Mouse (Mus musculus): ENCODE measurements at regions not wholly inside any gene's neighbourhood (a gene's known extent, or its start where the extent isn't known, plus 50 kb on each side); places are given as distances from the start of the nearest gene placed in this dataset.

DNA sequence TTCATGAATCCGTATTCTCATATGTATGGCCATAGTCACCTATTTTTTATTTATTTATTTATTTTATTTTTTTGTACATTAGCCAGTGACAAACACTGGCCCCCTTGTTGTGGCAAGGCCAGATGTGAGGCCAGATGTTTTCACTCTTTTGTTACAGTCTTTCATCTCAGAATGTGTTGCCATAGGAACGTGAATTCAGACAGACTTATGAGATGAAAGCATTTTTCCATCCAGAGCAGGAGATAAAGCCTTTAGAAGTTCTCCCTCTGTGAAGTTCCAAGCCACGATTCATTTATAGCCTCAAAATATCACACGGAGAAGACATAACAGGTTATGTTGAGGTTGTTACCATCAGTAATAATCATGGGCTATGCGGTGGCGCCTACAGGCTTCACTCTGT, 220.9 kb downstream of the Arpp21 start:
- no peak for DNase-seq (ENCODE audit: low spot score)

DNA sequence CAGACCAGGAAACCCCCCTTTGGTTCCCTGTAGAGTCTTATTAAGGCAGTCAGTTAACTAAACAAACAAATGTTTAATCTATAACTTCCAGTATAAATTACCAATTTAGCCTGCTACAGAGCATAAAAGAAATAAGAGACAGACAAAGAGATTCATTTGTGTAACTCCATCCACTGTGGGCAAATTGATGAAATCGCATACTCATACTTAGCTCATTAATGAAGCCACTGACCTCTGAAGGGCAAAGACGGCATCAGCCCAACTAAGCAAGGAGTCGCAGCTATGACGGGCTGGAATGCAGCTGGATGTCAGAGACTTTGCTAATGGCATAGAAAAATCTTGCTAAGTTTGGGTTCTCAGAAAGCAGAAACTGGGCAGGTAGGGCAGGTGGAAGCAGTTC, 241.3 kb downstream of the Arpp21 start:
- no peak overlapping the region for H3K9ac ChIP-seq (ENCODE audit: low read depth, low read length)
- no peak for DNase-seq (ENCODE audit: low spot score)
- no peaks in the 10 kb centered on the region for H3K36me3 ChIP-seq (ENCODE audit: control insufficient read depth, insufficient read depth, low read length)
- H3K4me1 ChIP-seq (replicated peaks; ENCODE audit: control insufficient read depth, insufficient read depth, low read length) = no peaks in the 10 kb centered on the region
- H3K4me2 ChIP-seq = no peak overlapping the region
- H3K27ac ChIP-seq (ENCODE audit: low read depth, low read length) = no peak overlapping the region
- no peaks in the 10 kb centered on the region for H3K9me3 ChIP-seq (ENCODE audit: control insufficient read depth, low read length)
- 62% methylated on average over 4 of the region's 4 CpGs for WGBS
- no peak for ATAC-seq (replicated peaks; ENCODE audit: low FRiP score)
- no peak overlapping the region for H3K4me3 ChIP-seq (ENCODE audit: low read depth, low read length)
- H3K27me3 ChIP-seq (replicated peaks; ENCODE audit: control insufficient read depth, insufficient read depth, low read length) = no peaks in the 10 kb centered on the region

More for the DNA sequence above, 220.9 kb downstream of the Arpp21 start:
- Histone ChIP-seq H3K27me3 (replicated peaks; ENCODE audit: control insufficient read depth, insufficient read depth, low read length) (no peaks in the 10 kb centered on the region), H3K9me3 (ENCODE audit: control insufficient read depth, low read length) (no peaks in the 10 kb centered on the region), H3K36me3 (ENCODE audit: control insufficient read depth, insufficient read depth, low read length) (no peaks in the 10 kb centered on the region), H3K4me3 (ENCODE audit: low read depth, low read length) (no peak overlapping the region), H3K4me2 (no peak overlapping the region), H3K27ac (ENCODE audit: low read depth, low read length) (no peak overlapping the region), H3K4me1 (replicated peaks; ENCODE audit: control insufficient read depth, insufficient read depth, low read length) (no peaks in the 10 kb centered on the region), H3K9ac (ENCODE audit: low read depth, low read length) (no peak overlapping the region)
- 64% methylated on average over 6 of the region's 6 CpGs for WGBS
- no peak for ATAC-seq (replicated peaks; ENCODE audit: low FRiP score)

DNA sequence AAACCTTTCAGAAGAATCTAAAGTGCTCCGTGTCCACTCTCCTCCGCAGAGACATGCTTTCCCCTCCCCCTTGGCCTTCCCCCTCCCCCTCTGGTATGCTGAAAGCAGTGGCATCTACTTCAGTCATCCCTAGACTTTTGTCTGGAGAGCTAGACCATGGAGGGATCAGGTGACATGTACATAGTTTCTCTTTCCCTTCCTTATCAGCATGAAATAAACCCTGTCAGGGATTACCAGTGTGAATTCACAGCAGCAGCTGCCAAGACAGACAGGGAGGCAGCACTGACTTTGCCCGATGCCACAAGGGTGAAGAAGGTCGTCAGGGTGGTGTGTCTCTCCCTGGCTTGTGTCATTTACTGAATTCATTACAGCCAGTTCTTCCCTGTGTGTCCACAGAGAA, 241.9 kb downstream of the Arpp21 start:
- H3K9ac ChIP-seq (ENCODE audit: low read depth, low read length) = no peak overlapping the region
- no peaks in the 10 kb centered on the region for H3K9me3 ChIP-seq (ENCODE audit: control insufficient read depth, low read length)
- H3K27me3 ChIP-seq (replicated peaks; ENCODE audit: control insufficient read depth, insufficient read depth, low read length) = no peaks in the 10 kb centered on the region
- ATAC-seq (replicated peaks; ENCODE audit: low FRiP score) (no peak; the same call in 1 of the 2 replicates), DNase-seq (ENCODE audit: low spot score) (no peak)
- H3K4me3 ChIP-seq (ENCODE audit: low read depth, low read length) = no peak overlapping the region
- H3K4me1 ChIP-seq (replicated peaks; ENCODE audit: control insufficient read depth, insufficient read depth, low read length) = no peaks in the 10 kb centered on the region
- no peak overlapping the region for H3K27ac ChIP-seq (ENCODE audit: low read depth, low read length)
- H3K36me3 ChIP-seq (ENCODE audit: control insufficient read depth, insufficient read depth, low read length) = no peaks in the 10 kb centered on the region
- 30% methylated on average over 4 of the region's 4 CpGs for WGBS
- no peak overlapping the region for H3K4me2 ChIP-seq

DNA sequence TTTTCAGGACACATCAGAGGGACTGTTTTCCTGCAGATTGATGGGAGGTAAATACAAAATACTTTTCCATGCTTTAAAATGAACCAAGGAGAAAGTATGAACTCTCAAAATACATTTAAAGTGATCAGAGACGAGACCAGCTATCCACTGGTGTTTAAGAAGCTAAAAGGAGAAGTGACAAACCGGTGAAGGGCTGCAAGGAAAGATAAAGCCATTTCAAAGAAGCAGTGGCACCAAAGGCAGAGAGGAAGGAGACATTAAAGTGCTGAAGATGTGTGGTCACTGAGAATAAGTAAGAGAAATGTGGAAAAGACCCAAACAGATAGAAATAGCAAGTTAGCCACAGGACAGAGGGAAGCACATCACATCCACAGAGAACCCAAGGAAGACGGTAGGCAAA, 245.7 kb downstream of the Arpp21 start:
- H3K36me3 ChIP-seq (ENCODE audit: control insufficient read depth, insufficient read depth, low read length) = no peaks in the 10 kb centered on the region
- H3K27me3 ChIP-seq (replicated peaks; ENCODE audit: control insufficient read depth, insufficient read depth, low read length) = no peaks in the 10 kb centered on the region
- H3K4me3 ChIP-seq (ENCODE audit: low read depth, low read length) = no peak overlapping the region
- no peak for DNase-seq (ENCODE audit: low spot score)
- no peak overlapping the region for H3K27ac ChIP-seq (ENCODE audit: low read depth, low read length)
- no peaks in the 10 kb centered on the region for H3K4me1 ChIP-seq (replicated peaks; ENCODE audit: control insufficient read depth, insufficient read depth, low read length)
- H3K9ac ChIP-seq (ENCODE audit: low read depth, low read length) = no peak overlapping the region
- H3K4me2 ChIP-seq = no peak overlapping the region
- 40% methylated on average over 3 of the region's 3 CpGs for WGBS
- H3K9me3 ChIP-seq (ENCODE audit: control insufficient read depth, low read length) = no peaks in the 10 kb centered on the region
- ATAC-seq (replicated peaks; ENCODE audit: low FRiP score) = no peak

DNA sequence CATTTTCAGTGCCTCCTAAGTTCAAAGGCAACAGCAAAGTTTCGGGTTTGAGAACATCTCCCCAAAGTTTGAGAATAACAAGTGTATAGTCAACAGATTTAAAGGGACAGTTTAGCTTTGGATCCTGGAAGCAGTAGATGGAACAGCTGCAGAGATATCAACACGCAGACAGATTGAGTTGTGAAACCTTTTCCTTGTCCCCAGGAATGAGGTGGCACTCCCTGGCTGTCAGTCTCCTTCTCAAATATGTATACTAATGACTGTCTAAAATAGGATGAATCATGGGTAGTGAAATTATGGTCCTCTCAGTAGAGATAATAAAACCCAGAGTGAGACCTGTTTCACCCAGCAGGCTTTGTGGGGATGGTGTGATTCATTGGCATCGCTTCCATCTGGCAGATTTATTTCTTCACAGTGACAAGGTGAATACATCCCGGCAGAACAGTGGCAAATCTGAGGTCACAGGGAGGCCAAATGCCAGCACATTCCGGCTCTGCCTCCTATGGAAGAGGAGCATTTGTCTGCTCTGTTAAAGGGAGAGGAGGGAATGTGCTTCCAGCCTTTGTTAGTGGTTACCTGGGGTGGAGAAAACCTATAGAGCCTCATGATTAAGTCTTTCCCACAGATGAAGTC, 272.2 kb downstream of the Arpp21 start:
- H3K4me3 ChIP-seq (ENCODE audit: low read depth, low read length) = no peak overlapping the region
- no peaks in the 10 kb centered on the region for H3K9me3 ChIP-seq (ENCODE audit: control insufficient read depth, low read length)
- H3K9ac ChIP-seq (ENCODE audit: low read depth, low read length) = no peak overlapping the region
- no peaks in the 10 kb centered on the region for H3K36me3 ChIP-seq (ENCODE audit: control insufficient read depth, insufficient read depth, low read length)
- H3K4me1 ChIP-seq (replicated peaks; ENCODE audit: control insufficient read depth, insufficient read depth, low read length) = no peaks in the 10 kb centered on the region
- H3K27me3 ChIP-seq (replicated peaks; ENCODE audit: control insufficient read depth, insufficient read depth, low read length) = no peaks in the 10 kb centered on the region
- no peak overlapping the region for H3K4me2 ChIP-seq
- ATAC-seq (replicated peaks; ENCODE audit: low FRiP score) = no peak
- WGBS = 53% methylated on average over 5 of the region's 5 CpGs
- H3K27ac ChIP-seq (ENCODE audit: low read depth, low read length) = no peak overlapping the region
- DNase-seq (ENCODE audit: low spot score) = no peak

DNA sequence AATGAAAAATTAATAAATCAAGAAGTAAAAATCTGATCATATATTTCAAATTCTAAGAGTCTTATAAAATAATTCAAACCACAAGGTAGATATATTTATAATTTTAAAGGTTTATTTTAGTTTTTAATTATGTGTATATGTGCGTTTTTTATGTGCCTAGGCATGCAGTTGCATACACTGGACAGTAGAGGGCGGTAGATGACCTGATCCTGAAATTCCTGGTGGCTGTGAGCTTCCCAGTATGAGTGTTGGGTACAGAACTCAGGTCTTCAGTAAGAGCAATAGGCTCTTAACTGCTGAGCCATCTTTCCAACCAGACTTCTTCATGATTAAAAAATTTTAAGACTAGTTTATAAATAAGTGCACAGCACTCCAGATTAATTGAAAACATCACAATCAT, 267.7 kb upstream of the Stac start:
- ATAC-seq (replicated peaks; ENCODE audit: low FRiP score) (no peak), DNase-seq (ENCODE audit: low spot score) (no peak)
- H3K27me3 ChIP-seq (replicated peaks; ENCODE audit: control insufficient read depth, insufficient read depth, low read length) = no peaks in the 10 kb centered on the region
- H3K9me3 ChIP-seq (ENCODE audit: control insufficient read depth, low read length) = no peaks in the 10 kb centered on the region
- no peaks in the 10 kb centered on the region for H3K4me1 ChIP-seq (replicated peaks; ENCODE audit: control insufficient read depth, insufficient read depth, low read length)
- H3K27ac ChIP-seq (ENCODE audit: low read depth, low read length) = no peak overlapping the region
- WGBS = 39% methylated on average over 2 of the region's 2 CpGs
- H3K36me3 ChIP-seq (ENCODE audit: control insufficient read depth, insufficient read depth, low read length) = no peaks in the 10 kb centered on the region
- no peak overlapping the region for H3K4me2 ChIP-seq
- no peak overlapping the region for H3K4me3 ChIP-seq (ENCODE audit: low read depth, low read length)
- H3K9ac ChIP-seq (ENCODE audit: low read depth, low read length) = no peak overlapping the region

DNA sequence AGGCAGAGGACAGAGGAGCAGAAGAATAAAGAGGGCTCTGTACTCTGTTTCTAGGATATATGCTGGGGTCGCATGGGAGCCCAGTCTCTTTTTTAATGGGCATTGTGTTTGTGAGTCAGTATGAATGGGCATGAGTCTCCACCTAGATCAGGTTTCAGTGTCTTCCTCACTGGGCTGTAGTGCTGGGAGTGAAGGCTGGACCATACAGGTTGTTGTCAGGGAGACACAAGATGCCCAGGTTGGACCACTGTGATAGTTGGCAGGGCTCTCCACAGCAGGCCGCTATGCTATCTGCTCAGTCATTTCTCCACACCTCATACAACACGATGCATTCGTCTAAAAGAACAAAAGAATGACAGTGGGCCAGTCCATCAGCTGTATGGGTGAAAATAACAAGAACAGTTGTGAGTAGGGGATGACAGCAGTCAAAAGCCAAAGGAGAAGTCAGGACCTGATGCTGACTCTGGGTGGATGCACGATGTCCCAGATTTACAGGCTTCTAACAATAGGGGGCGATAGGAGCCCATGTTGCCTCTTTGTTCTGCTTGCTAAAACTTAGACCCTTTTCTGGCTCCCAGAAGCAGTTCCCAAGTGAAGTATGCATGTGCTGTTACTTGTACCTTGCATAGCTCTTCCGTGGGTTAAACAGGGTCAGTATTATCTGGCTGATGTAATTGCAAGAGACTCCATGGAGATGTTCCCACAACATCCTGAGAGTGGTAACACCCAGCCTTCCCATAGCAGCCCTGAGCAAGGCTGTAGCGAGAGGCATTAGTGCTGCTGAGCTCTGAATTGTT, 249.3 kb upstream of the Stac start:
- ATAC-seq (replicated peaks; ENCODE audit: low FRiP score) = no peak
- Histone ChIP-seq H3K9me3 (ENCODE audit: control insufficient read depth, low read length) (no peaks in the 10 kb centered on the region), H3K27ac (ENCODE audit: low read depth, low read length) (no peak overlapping the region), H3K4me2 (no peak overlapping the region), H3K4me1 (replicated peaks; ENCODE audit: control insufficient read depth, insufficient read depth, low read length) (no peaks in the 10 kb centered on the region), H3K9ac (ENCODE audit: low read depth, low read length) (no peak overlapping the region), H3K36me3 (ENCODE audit: control insufficient read depth, insufficient read depth, low read length) (no peaks in the 10 kb centered on the region), H3K4me3 (ENCODE audit: low read depth, low read length) (no peak overlapping the region), H3K27me3 (replicated peaks; ENCODE audit: control insufficient read depth, insufficient read depth, low read length) (no peaks in the 10 kb centered on the region)
- DNase-seq (ENCODE audit: low spot score) = no peak
- WGBS = 45% methylated on average over 8 of the region's 8 CpGs

DNA sequence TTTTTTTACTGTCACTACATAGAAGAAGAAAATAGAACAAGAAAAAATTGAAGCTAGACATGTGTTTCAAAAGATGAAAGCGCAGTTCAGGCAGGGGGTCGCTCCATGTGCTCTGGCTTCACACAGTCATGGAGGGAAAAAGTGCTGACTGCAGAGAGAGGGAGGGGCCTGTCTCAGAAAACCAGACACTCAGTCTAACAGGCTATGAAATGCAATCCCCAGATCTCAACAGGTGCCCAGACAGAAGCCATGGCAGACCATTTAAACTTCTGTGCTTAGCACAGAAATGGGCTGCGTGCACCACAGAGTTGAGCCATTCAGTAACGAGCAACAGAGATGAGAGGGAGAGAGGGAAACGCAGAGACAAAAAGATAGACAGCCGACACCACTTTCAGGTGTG, 242.3 kb upstream of the Stac start:
- ATAC-seq (replicated peaks; ENCODE audit: low FRiP score) = no peak

More for the DNA sequence above, 242.3 kb upstream of the Stac start:
- no peak overlapping the region for H3K4me3 ChIP-seq (ENCODE audit: low read depth, low read length)
- H3K27ac ChIP-seq (ENCODE audit: low read depth, low read length) = no peak overlapping the region
- H3K36me3 ChIP-seq (ENCODE audit: control insufficient read depth, insufficient read depth, low read length) = no peaks in the 10 kb centered on the region
- 82% methylated on average over 6 of the region's 6 CpGs for WGBS
- H3K4me1 ChIP-seq (replicated peaks; ENCODE audit: control insufficient read depth, insufficient read depth, low read length) = no peaks in the 10 kb centered on the region
- no peak overlapping the region for H3K9ac ChIP-seq (ENCODE audit: low read depth, low read length)
- no peak for DNase-seq (ENCODE audit: low spot score)
- H3K9me3 ChIP-seq (ENCODE audit: control insufficient read depth, low read length) = no peaks in the 10 kb centered on the region
- no peak overlapping the region for H3K4me2 ChIP-seq
- H3K27me3 ChIP-seq (replicated peaks; ENCODE audit: control insufficient read depth, insufficient read depth, low read length) = no peaks in the 10 kb centered on the region

All from liver, embryonic 11.5 days (tissue).